Mouse (Mus musculus): ENCODE measurements at regions not wholly inside any gene's neighbourhood (a gene's known extent, or its start where the extent isn't known, plus 50 kb on each side); places are given as distances from the start of the nearest gene placed in this dataset.

DNA sequence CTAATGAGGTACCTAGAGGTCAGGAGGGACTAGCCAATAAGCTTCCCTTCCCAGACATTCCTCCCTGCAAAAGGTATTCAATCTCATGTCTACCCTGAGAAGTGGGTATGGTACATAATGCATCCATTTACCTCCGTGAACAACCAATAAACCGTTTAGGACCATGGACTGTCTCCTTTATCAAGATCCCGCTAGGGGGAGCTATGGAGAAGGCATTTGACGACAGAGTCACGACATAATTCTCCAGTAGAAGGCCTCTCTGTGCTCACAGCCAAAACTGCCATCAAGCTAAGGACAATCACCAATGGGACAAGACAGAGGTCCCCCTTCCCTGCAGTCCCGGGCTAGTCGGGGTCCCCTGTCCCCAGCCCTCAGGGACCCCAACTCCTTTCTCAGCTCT lies 273.5 kb upstream of the Mon1b start:
- TF ChIP-seq EP300 (IDR thresholded peaks at IDR 0.05) (no peak), CTCF (IDR thresholded peaks at IDR 0.05) (peak; percentile 62)

Data from lung, postnatal 0 days (tissue).